Mouse (Mus musculus) kidney, postnatal 14 days (tissue): Measurements from ENCODE around the gene Cavin1.
A peak's percentile ranks its signal among the peaks of the same experiment; 100 is the strongest.
"Not testable (repeated sequence)": the region's sequence is repeated elsewhere in the genome, so short reads cannot be mapped to it uniquely, and the experiment has no call there.

Source experiments
- DNase-seq: peaks from one replicate; pipeline ENCODE4 v3.0.0; 2022; ENCODE audit warnings: mixed read lengths

Cavin1 gene

DNA sequence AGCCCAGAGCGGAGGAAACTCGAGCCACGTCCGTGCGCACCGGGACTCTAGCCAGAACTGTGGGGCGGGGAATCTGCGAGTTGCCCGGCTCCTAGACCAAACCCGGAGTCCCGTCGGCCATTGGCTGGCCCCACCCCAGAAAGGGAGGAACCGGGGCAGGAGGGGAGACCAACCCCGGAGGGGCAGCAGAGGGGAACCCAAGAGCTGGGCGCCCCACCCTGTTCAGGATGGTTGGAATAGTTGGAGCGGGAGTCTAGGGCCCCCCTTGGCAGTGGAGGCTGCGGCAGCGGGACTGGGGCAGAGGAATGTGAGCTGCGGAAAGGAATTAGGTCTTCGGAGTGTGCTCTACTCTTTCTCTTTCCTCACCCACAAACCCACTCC lies at the start of gene Cavin1:
Cavin1 (minus strand) TSS at position 331 of the 381 bp plus-strand sequence.
- peak; percentile 96 for DNase-seq

DNA sequence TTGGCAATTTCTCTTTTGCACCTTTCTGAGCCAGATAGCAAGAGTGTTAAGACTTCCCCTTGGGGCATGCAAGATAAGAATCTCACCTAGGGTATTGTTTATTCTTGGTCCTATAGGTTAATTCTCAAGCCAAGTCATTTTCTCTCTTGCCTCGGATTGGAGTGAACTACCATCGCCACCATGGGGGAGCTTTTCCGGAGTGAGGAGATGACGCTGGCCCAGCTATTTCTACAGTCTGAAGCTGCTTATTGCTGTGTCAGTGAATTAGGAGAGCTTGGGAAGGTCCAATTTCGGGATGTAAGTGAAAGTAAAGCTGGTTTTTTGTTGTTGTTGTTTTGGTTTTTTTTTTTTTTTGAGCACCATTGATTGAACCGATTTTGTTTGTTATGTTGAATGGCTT lies 41.0 kb upstream of the Cavin1 start:
- DNase-seq, result no peak

DNA sequence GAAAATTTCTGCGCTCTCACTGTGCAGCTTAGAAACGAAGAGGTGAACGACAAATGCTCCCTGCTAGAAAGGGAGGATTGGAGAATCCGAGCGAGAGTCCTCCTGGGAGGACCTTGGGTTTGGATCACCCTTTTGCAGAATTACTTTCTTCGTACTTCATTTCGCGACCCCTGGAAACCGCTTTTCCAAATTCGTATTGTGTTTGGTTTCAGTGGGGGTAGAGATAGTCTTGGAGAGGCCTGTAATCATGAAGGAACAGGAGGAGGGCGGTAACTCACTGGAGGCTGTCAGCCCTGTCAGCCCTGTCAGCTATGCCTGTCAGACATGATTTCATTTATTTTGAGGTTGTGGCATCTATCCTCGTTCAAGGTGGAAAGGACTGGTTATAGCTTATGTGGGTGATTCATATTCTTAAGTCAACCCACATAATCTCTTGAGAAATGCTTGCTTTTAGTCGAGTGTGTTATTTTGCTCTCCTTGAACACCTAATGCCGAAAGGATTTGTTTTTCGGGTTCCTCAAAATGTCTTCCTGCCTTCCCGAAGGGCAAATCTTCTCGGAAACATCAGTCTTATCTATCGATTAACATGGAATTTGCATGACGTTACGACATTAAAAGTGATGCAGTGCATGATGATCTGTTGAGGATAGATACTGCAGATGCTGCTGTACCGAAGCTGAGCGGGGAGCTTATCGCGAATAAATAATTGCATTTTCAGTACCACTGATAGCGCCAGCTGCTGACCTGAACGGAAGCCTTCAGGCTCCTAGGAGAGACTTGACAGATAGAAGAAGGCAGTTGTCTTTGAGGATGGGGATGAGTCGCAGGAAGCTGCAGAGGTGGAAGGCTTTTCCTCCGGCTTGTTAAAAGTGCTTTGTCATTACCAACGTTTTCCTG lies 39.4 kb upstream of the Cavin1 start:
- peak; percentile 15 for DNase-seq

GRCm38 (mm10) chr11:101009046-101009887 lies 38.6 kb upstream of the Cavin1 start, which contains the start of gene Atp6v0a1:
Atp6v0a1 (plus strand) TSS chr11:101009452.
- DNase-seq, result peak; percentile 98

DNA sequence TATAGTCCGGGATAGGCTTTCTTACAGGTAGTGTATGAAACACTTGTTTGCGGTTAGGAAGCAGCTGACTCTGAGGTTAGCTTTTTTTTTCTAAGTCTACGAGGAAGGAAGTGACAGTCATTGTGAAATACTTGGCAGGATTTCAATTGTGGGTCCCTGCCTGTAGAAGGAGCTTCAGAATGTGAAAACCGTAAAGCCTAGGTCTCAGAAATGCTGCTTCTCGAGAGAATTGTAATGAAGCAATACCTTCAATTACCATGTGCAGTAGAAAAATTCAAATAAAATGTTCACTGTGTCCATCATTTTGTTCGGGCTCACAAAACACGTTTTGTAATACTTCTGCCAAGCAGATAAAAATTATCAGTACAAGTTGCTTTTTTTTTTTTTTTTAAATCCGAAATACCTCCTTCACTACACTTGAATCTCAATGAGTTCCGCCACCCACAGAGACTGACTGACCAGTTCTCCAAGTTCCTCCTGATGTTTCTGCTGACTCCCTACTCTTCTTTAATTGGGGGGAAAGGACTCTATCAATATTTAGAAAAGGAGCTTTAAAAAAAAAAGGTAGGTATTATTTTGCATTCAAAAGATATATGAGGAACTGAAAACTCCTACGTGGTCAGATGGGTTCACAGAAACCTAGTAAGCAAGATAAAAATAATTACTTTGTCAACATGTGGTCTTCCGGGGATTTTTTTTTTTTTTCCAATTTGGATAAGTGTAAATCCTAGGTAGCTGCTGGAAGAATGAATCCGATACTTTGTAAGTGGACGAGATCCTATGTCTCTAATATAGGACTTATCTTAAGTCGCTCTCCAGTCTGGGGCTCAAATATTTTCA lies 37.7 kb upstream of the Cavin1 start:
- peak; percentile 44 for DNase-seq

DNA sequence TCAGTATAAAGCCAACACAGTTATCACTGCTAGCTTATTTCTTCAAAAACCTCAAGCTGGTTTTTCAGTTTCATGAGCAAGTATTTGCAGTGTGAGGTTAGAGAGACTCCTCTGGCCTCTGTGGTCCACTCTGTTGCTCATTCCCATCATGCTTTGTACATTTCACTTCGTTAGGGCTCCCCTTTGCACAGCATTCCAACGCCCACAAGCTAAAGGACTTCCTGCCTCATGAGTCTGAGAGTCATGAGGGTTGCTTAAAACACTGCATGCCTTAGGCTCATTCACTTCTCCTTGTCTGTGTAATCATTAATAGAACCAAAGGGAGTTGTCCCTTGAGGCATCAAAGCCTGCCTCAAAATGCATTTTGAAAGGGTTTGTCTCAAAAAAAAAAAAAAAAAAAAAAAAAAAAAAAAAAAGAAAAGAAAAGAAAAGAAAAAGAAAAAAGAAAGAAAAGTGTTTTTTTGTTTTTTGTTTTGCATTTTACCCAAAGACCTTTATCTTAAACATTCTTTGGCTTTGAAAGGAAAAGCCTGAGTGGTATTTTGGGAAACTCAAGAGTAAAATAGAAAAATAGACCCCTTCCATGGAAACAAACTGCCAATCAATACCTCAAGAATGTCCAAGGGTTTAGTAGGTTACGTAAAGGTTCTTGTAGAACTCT lies 32.5 kb upstream of the Cavin1 start:
- peak; percentile 51 for DNase-seq

DNA sequence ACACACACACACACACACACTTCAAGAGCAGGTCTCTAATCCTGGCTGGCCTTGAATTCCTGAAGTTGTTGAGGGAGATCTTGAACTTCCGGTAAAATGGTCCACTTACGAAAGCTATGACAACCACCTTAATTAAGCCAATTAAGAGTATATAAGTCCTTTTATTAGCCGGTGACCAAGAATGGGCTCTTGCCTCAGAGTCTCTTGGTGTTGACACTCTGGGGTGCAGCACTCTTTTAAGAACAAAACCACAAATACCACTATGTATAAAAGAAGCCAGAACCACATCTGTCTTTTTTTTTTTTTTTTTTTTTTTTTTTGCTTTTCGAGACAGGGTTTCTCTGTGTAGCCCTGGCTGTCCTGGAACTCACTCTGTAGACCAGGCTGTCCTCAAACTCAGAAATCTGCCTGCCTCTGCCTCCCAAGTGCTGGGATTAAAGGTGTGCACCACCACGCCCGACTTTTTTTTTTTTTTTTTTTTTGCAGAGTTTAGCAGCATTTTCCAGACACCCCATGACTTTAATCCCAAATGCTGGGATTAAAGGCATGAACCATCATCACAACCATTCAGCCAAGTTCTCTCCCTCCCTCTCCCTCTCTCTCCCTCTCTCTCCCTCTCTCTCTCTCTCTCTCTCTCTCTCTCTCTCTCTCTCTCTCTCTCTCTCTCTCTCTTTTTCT lies 31.3 kb upstream of the Cavin1 start:
- DNase-seq, result not testable (repeated sequence)

- no peak for DNase-seq
These were observed 28.6 kb upstream of the Cavin1 start for GRCm38 (mm10) chr11:100999254-100999653.

DNA sequence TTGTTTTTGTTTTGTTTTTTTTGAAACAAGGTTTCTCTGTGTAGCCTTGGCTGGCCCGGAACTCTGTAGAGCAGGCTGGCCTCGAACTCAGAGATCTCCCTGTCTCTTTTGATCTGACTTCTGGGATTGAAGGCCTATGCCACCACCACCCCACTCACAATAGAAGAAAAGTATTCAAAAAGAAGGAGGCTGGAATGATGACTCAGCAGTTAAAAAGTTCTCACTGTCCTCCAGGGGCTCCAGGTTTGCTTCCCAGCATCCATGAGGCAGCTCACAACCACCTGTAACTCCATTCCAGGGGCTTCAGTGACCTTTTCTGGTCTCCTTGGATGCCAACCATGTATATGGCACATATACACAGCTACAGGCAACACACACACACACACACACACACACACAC lies 28.1 kb upstream of the Cavin1 start:
- DNase-seq, result no peak

DNA sequence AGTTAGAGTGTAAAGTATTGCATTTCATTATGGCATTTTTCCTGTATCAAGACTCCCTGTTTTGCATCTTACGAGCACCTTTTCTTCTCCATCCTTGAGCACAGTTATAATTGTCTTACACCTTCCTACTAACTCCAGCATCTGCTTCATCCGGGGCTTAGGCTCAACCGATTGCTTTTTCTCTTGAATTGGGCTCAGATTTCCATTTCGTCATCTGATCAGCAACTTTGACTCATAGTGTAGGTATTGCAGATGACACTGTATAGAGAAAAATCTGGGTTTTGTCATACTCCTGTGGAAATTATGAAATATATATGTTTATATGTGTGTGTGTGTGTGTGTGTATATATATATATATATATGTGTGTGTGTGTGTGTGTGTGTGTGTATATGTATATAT lies 25.8 kb upstream of the Cavin1 start:
- DNase-seq, result no peak

GRCm38 (mm10) chr11:100994655-100995054 lies 24.0 kb upstream of the Cavin1 start:
- no peak for DNase-seq

DNA sequence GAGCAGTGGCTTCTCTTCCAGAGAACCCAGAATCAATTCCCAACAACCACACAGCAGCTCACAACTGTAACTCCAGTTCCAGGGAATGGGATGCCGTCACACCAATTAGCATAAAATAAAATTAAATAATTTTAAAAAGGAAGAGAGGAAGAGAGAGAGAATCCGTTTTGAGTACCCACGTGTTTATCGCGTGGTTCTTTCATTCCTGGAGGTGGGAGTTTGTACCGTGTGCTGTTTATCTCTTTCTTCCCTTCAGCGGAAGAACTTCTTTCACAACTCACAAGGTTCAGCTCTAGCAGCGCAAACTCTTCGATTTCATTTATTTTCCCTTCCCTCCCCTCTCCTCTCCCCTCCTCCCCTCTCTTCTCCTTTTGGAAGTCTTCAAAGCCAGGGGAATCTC lies 23.5 kb upstream of the Cavin1 start:
- no peak for DNase-seq

DNA sequence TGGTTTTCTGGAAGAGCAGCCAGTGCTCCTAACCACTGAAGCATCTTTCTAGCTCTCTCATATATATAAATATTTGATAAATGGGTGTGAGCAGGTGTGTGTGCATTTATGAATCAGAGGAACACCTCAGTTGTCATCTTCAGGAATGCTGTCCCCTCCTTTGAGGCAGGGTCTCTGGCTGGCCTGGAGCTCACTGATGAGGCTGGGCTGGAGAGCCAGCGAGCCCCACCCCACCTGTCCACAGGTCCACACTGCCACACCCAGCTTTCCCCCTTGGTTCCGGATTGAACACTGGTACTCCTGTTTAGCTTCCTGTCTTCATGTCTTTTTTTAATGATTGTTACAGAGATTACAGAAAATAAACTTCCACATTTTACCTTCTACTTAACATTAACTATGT lies 22.8 kb upstream of the Cavin1 start:
- no peak for DNase-seq

DNA sequence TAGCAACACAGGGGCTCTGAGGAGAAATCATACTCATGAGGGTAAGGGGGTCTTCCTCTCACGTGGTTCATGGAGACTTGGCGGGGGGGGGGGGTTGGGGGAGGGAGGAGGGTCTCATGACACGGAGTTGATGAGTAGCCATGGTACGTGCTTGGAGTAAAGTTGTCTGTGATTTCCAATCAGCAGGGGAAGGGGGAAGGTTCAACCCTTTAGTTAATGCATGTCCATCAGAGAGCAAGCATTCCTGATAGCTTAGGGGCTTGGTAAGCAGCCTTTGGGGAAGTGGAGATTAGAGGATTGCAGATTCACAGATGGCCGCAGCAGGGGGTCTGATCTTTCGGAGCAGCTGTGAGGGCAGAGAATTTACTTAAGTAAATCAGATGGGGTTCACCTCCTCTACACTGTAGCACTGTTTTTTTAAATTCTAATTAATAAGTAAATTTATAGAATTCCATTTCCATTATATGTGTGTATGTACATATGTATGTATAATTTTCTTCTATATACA lies 20.4 kb upstream of the Cavin1 start:
- no peak for DNase-seq

GRCm38 (mm10) chr11:100989666-100990065 lies 19.0 kb upstream of the Cavin1 start:
- no peak for DNase-seq

GRCm38 (mm10) chr11:100988674-100989073 lies 18.0 kb upstream of the Cavin1 start:
- DNase-seq, result no peak

- no peak for DNase-seq
These were observed 14.9 kb upstream of the Cavin1 start for GRCm38 (mm10) chr11:100985607-100986006.

DNA sequence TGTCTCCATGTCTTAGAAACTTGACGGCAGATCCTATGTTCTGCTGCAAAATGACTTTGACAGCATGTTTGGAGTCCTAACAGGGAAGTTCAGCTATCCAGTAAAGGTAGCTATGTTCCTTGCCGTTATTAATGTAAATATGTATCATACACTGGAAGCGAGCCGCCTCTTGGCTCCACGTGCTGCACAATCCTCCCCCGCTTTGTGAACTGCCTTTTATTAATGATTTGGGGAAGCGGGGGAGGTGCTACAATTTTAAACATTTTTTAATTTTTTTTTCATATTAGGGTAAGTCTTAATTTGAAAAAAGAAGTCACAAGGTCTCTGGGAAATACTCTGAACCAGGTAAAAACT lies 13.1 kb upstream of the Cavin1 start:
- DNase-seq, result no peak

GRCm38 (mm10) chr11:100983125-100983777 lies 12.6 kb upstream of the Cavin1 start:
- DNase-seq, result peak; percentile 87

GRCm38 (mm10) chr11:100982087-100982486 lies 11.4 kb upstream of the Cavin1 start:
- no peak for DNase-seq

GRCm38 (mm10) chr11:100981236-100981635 lies 10.5 kb upstream of the Cavin1 start:
- no peak for DNase-seq
